Comparison of ENCODE assay signal across 8 mouse cellular contexts in the genomic region with DNA sequence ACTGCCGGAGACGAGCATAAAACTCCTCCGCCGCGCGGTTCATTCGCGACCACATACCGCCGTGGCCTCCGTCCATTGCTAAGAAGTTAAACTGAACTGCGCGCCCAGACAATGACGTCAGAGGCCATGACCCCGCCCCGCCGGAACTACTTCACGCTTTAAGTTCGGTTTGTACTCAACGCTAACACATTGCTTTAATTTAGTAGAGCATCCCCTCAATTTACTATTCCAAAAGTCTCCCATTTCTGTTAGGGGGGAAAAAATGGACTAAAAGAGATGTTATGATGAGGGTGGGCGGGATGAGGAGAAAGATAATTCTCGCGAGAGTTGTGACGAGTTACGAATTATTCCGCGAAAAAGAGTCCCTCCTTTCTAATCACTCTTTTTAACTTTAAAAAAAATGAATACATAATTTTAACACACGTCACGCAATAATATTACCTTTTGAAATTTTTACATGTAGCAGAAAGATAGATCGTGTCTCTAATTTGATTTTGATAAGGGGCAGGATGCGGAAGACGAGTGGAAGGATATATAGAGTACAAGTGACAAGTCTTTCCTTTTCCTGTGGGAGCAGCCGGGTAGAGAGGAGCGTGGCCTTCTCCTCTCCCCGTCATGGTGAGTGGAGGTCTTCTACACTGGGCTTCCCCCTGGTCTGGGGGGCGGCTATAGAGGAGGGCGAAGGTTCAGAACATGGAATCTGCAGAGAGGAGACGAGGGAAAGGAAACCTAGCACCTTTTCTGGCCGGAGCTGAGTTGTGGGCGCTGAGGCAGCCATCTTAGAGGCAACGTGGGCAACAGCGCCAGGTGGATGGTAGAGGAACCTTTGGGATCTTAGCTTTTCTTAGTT. TPM values are rescaled to one million over a fixed set of nuclear protein-coding genes. Genes with fewer than 3 reads are reported as not detected.
A peak's percentile ranks its signal among the peaks of the same experiment; 100 is the strongest.
DNase-seq lines count a peak whose midpoint lies in the region; ATAC-seq and TF ChIP-seq lines count a peak whose summit lies in the region.

TSS of gene Zwilch (minus strand) at position 289 of the 850 bp plus-strand sequence.
TSS of gene Rpl4 (plus strand) at position 560 of the 850 bp plus-strand sequence.

- H3K27ac ChIP-seq in heart, embryonic 12.5 days (ENCODE audit: poor library complexity, severe bottlenecking) = peak within 1 kb of the TSS; percentile 79
- peak within 1 kb of the TSS; percentile 85 for H3K27ac ChIP-seq in kidney, postnatal 0 days
- H3K27ac ChIP-seq in liver, embryonic 11.5 days (ENCODE audit: low read depth, low read length) = peak within 1 kb of the TSS; percentile 90
- peak within 1 kb of the TSS; percentile 93 for H3K27ac ChIP-seq in stomach, embryonic 14.5 days (ENCODE audit: low read length)

- H3ac ChIP-seq in C2C12 (ENCODE audit: control insufficient read depth, insufficient read length, low read depth) = peak within 1 kb of the TSS; percentile 88

- peak; percentile 94 for DNase-seq in brain, embryonic 14.5 days (ENCODE audit: low read depth)
- peak; percentile 95 for DNase-seq in kidney, postnatal 0 days (ENCODE audit: low spot score)
- peak; percentile 85 for DNase-seq in liver, embryonic 11.5 days (ENCODE audit: low spot score)
- peak; percentile 95 for DNase-seq in naive thymus-derived CD4-positive, alpha-beta T cell, adult 2 months (ENCODE audit: low read depth)

- H3K27me3 ChIP-seq in C2C12 (ENCODE audit: control insufficient read depth, insufficient read depth, insufficient read length) = no peaks in the 10 kb centered on the region
- H3K27me3 ChIP-seq in erythroblast, embryonic 14.5 days (ENCODE audit: control insufficient read depth) = no peaks in the 10 kb centered on the region
- H3K27me3 ChIP-seq in heart, embryonic 12.5 days (replicated peaks) = no peaks in the 10 kb centered on the region
- no peaks in the 10 kb centered on the region for H3K27me3 ChIP-seq in kidney, postnatal 0 days (ENCODE audit: insufficient read depth, low read length)
- no peaks in the 10 kb centered on the region for H3K27me3 ChIP-seq in liver, embryonic 11.5 days (replicated peaks; ENCODE audit: control insufficient read depth, insufficient read depth, low read length)
- H3K27me3 ChIP-seq in stomach, embryonic 14.5 days (ENCODE audit: control insufficient read depth, insufficient read depth, low read length) = no peaks in the 10 kb centered on the region

- peak; percentile 86; the same call in 1 of the 2 replicates for TF ChIP-seq POLR2A in brain, embryonic 14.5 days (IDR thresholded peaks at IDR 0.05; ENCODE audit: borderline replicate concordance, extremely low read depth, insufficient read depth, insufficient read length, poor library complexity, severe bottlenecking)

- no peak for TF ChIP-seq CTCF in C2C12 (IDR thresholded peaks at IDR 0.05; ENCODE audit: control insufficient read depth, insufficient read depth, insufficient read length)
- TF ChIP-seq CTCF in brain, embryonic 14.5 days (IDR thresholded peaks at IDR 0.05; ENCODE audit: borderline replicate concordance, extremely low read depth, insufficient read depth, insufficient read length) = peak; percentile 15; the same call in 1 of the 2 replicates
- TF ChIP-seq CTCF in kidney, postnatal 0 days (IDR thresholded peaks at IDR 0.05; ENCODE audit: low read depth) = peak; percentile 26; the same call in 1 of the 2 replicates

- ATAC-seq in heart, embryonic 12.5 days (ENCODE audit: insufficient number of reproducible peaks, low FRiP score) = peak; percentile 86
- ATAC-seq in kidney, postnatal 0 days (replicated peaks; ENCODE audit: low FRiP score, low read depth) = peak; percentile 87
- ATAC-seq in liver, embryonic 11.5 days (replicated peaks; ENCODE audit: low FRiP score) = peak; percentile 77
- peak; percentile 77; the same call in 1 of the 2 replicates for ATAC-seq in stomach, embryonic 14.5 days (ENCODE audit: insufficient number of reproducible peaks, insufficient read depth, low FRiP score, low read depth)

- peaks cover 60% of the 10 kb centered on the region for H3K79me3 ChIP-seq in C2C12 (ENCODE audit: low read depth)

- H3K4me3 ChIP-seq in C2C12 (ENCODE audit: insufficient read depth, poor library complexity, severe bottlenecking) = peak within 1 kb of the TSS; percentile 88
- peak within 1 kb of the TSS; percentile 68 for H3K4me3 ChIP-seq in erythroblast, embryonic 14.5 days (replicated peaks)
- peak within 1 kb of the TSS; percentile 99 for H3K4me3 ChIP-seq in heart, embryonic 12.5 days
- peak within 1 kb of the TSS; percentile 98 for H3K4me3 ChIP-seq in kidney, postnatal 0 days (replicated peaks; ENCODE audit: low read depth, low read length)
- H3K4me3 ChIP-seq in liver, embryonic 11.5 days (ENCODE audit: low read depth, low read length) = peak within 1 kb of the TSS; percentile 97
- H3K4me3 ChIP-seq in stomach, embryonic 14.5 days (ENCODE audit: low read depth, low read length) = peak within 1 kb of the TSS; percentile 85

- H3K36me3 ChIP-seq in C2C12 (ENCODE audit: control insufficient read depth, insufficient read depth) = peaks cover 62% of the 10 kb centered on the region
- peaks cover 62% of the 10 kb centered on the region for H3K36me3 ChIP-seq in erythroblast, embryonic 14.5 days (ENCODE audit: control insufficient read depth)
- peaks cover 39% of the 10 kb centered on the region for H3K36me3 ChIP-seq in heart, embryonic 12.5 days
- peaks cover 29% of the 10 kb centered on the region for H3K36me3 ChIP-seq in kidney, postnatal 0 days (ENCODE audit: insufficient read depth, low read length)
- peaks cover 28% of the 10 kb centered on the region for H3K36me3 ChIP-seq in liver, embryonic 11.5 days (ENCODE audit: control insufficient read depth, insufficient read depth, low read length)
- peaks cover 36% of the 10 kb centered on the region for H3K36me3 ChIP-seq in stomach, embryonic 14.5 days (ENCODE audit: control insufficient read depth, insufficient read depth, low read length)

- H3K9ac ChIP-seq in heart, embryonic 12.5 days = peak within 1 kb of the TSS; percentile 98
- H3K9ac ChIP-seq in kidney, postnatal 0 days (ENCODE audit: low read depth, low read length) = peak within 1 kb of the TSS; percentile 95
- H3K9ac ChIP-seq in liver, embryonic 11.5 days (ENCODE audit: low read depth, low read length) = peak within 1 kb of the TSS; percentile 96
- H3K9ac ChIP-seq in stomach, embryonic 14.5 days (replicated peaks; ENCODE audit: low read depth, low read length) = peak within 1 kb of the TSS; percentile 89

- H3K9me3 ChIP-seq in erythroblast, embryonic 14.5 days (ENCODE audit: control insufficient read depth, low read length) = no peaks in the 10 kb centered on the region
- no peaks in the 10 kb centered on the region for H3K9me3 ChIP-seq in heart, embryonic 12.5 days (replicated peaks)
- H3K9me3 ChIP-seq in kidney, postnatal 0 days (replicated peaks; ENCODE audit: low read length) = no peaks in the 10 kb centered on the region
- no peaks in the 10 kb centered on the region for H3K9me3 ChIP-seq in liver, embryonic 11.5 days (ENCODE audit: control insufficient read depth, low read length)
- H3K9me3 ChIP-seq in stomach, embryonic 14.5 days (ENCODE audit: control insufficient read depth, low read depth, low read length) = no peaks in the 10 kb centered on the region

- peak within 1 kb of the TSS; percentile 80 for H3K4me2 ChIP-seq in heart, embryonic 12.5 days
- peak within 1 kb of the TSS; percentile 62 for H3K4me2 ChIP-seq in kidney, postnatal 0 days (ENCODE audit: low read length)
- peak within 1 kb of the TSS; percentile 70 for H3K4me2 ChIP-seq in liver, embryonic 11.5 days
- H3K4me2 ChIP-seq in stomach, embryonic 14.5 days (replicated peaks; ENCODE audit: low read depth, low read length) = peak within 1 kb of the TSS; percentile 94

- peaks cover 43% of the 10 kb centered on the region for H3K4me1 ChIP-seq in erythroblast, embryonic 14.5 days (ENCODE audit: control insufficient read depth)
- peaks cover 18% of the 10 kb centered on the region for H3K4me1 ChIP-seq in heart, embryonic 12.5 days (replicated peaks)
- H3K4me1 ChIP-seq in kidney, postnatal 0 days (replicated peaks; ENCODE audit: insufficient read depth, low read length) = peaks cover 3% of the 10 kb centered on the region; the same call in 1 of the 2 replicates
- peaks cover 14% of the 10 kb centered on the region; the same call in 1 of the 2 replicates for H3K4me1 ChIP-seq in liver, embryonic 11.5 days (replicated peaks; ENCODE audit: control insufficient read depth, insufficient read depth, low read length)
- H3K4me1 ChIP-seq in stomach, embryonic 14.5 days (ENCODE audit: control insufficient read depth, insufficient read depth, low read length) = peaks cover 15% of the 10 kb centered on the region

- peaks cover 81% of the 10 kb centered on the region for H3K79me2 ChIP-seq in C2C12 (ENCODE audit: control insufficient read depth, insufficient read depth)

- under 1% methylated on average over 42 of the region's 42 CpGs for WGBS in heart, embryonic 12.5 days
- WGBS in kidney, postnatal 0 days = under 1% methylated on average over 42 of the region's 42 CpGs
- WGBS in liver, embryonic 11.5 days = under 1% methylated on average over 42 of the region's 42 CpGs
- WGBS in stomach, embryonic 14.5 days = under 1% methylated on average over 42 of the region's 42 CpGs

TF ChIP-seq in C2C12, 6 proteins besides CTCF, POLR2A, EP300 and RAD21:
- TF ChIP-seq MYOD1 (IDR thresholded peaks at IDR 0.05; ENCODE audit: control insufficient read depth, insufficient read length, low read depth) (no peak), USF1 (IDR thresholded peaks at IDR 0.05; ENCODE audit: low read depth) (no peak), MAX (IDR thresholded peaks at IDR 0.05) (peak; percentile 84)
TF ChIP-seq in C2C12: peak in this region for 1.

RNA-seq across cellular contexts. Expression of gene Zwilch, which starts in this region (rescaled TPM):
- 16.3 TPM for polyA plus RNA-seq in C2C12 (2012; fragmentation: generic; extraction: Trizol)
- polyA plus RNA-seq in brain, embryonic 14.5 days (2012; rRNA removed) = 12.8 and 20.1 TPM in 2 replicates
- polyA plus RNA-seq in erythroblast, embryonic 14.5 days (2012) = 2.0 and 2.2 TPM in 2 replicates
- polyA plus RNA-seq in heart, embryonic 12.5 days (2016; fragmentation: Nextera tagmentation; extraction: Ambion mirVana) = 28.0 and 28.6 TPM in 2 replicates
- 7.5 and 8.6 TPM in 2 replicates for polyA plus RNA-seq in kidney, postnatal 0 days (2015; fragmentation: Nextera tagmentation; extraction: Ambion mirVana)
- polyA plus RNA-seq in liver, embryonic 11.5 days (2014; fragmentation: Nextera tagmentation; extraction: Ambion mirVana) = 45.5 and 47.1 TPM in 2 replicates
- 30.7 and 32.3 TPM in 2 replicates for polyA plus RNA-seq in stomach, embryonic 14.5 days (2014; fragmentation: Nextera tagmentation; extraction: Ambion mirVana)

RNA-seq across cellular contexts. Expression of gene Rpl4, which starts in this region (rescaled TPM):
- polyA plus RNA-seq in C2C12 (2012; fragmentation: generic; extraction: Trizol) = 1,235 TPM
- 714 and 763 TPM in 2 replicates for polyA plus RNA-seq in brain, embryonic 14.5 days (2012; rRNA removed)
- polyA plus RNA-seq in erythroblast, embryonic 14.5 days (2012) = 41.3 and 44.5 TPM in 2 replicates
- 801 and 832 TPM in 2 replicates for polyA plus RNA-seq in heart, embryonic 12.5 days (2016; fragmentation: Nextera tagmentation; extraction: Ambion mirVana)
- 1,162 and 1,196 TPM in 2 replicates for polyA plus RNA-seq in kidney, postnatal 0 days (2015; fragmentation: Nextera tagmentation; extraction: Ambion mirVana)
- 1,747 and 1,789 TPM in 2 replicates for polyA plus RNA-seq in liver, embryonic 11.5 days (2014; fragmentation: Nextera tagmentation; extraction: Ambion mirVana)
- polyA plus RNA-seq in stomach, embryonic 14.5 days (2014; fragmentation: Nextera tagmentation; extraction: Ambion mirVana) = 1,335 and 1,376 TPM in 2 replicates

Comparison
In these comparisons a context has a peak if more than half of its experiments do, and no peak if none do; other contexts are left out.
1. Peak in every context shown above with its lines: DNase-seq, ATAC-seq, H3K4me3 ChIP-seq and H3K27ac ChIP-seq.
2. RNA of gene Rpl4 (polyA plus RNA-seq): 1,747 to 1,789 TPM in liver, embryonic 11.5 days, 1,335 to 1,376 TPM in stomach, embryonic 14.5 days, 1,235 TPM in C2C12 (single experiment), 1,162 to 1,196 TPM in kidney, postnatal 0 days, 801 to 832 TPM in heart, embryonic 12.5 days and 714 to 763 TPM in brain, embryonic 14.5 days; 41.3 to 44.5 TPM in erythroblast, embryonic 14.5 days; every median in the first group is over 10 times any median in the second.